Mouse (Mus musculus) testis, adult 2 months (tissue): ENCODE results near the gene Mok.

Experiments used
- CTCF ChIP-seq: fragments of 200-500 bp; IDR thresholded peaks from 2 replicates; pipeline ENCODE4 v1.5.1; 2012; ENCODE audit warnings: low read depth, mild to moderate bottlenecking, inconsistent platforms, low read length, moderate library complexity; ENCODE audit not compliant: control insufficient read depth, insufficient read depth, insufficient replicate concordance
- POLR2A ChIP-seq: fragments of 200-500 bp; IDR thresholded peaks from 2 replicates; pipeline ENCODE4 v1.6.1; 2012; ENCODE audit warnings: low read depth, mild to moderate bottlenecking, inconsistent platforms, low read length, moderate library complexity; ENCODE audit not compliant: control insufficient read depth

DNA sequence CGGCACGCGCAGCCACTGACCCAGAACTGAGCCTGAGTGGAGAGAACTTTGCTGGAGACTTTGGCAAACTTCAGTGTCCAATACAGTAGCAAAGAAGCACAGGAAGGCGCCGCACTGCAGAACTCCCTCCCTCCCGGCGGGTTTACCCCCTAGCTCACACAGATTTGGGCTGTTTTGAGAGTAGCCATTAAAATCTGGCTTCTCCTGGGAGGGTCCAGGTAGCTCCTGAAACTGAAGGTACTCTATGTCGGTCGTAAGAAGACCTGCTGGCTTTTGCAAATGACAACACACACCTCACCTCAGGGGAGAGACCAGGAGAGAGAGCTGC, 10.2 kb upstream of the Mok start:
- TF ChIP-seq POLR2A: no peak
- no peak for TF ChIP-seq CTCF
